Mouse (Mus musculus): Measurements from ENCODE around the gene Lxn.

- no peak for TF ChIP-seq CTCF (IDR thresholded peaks at IDR 0.05)
- TF ChIP-seq POLR2A (IDR thresholded peaks at IDR 0.05; ENCODE audit: insufficient read depth, low read depth, low read length) = no peak
- no peak for TF ChIP-seq EP300 (IDR thresholded peaks at IDR 0.05; ENCODE audit: insufficient read depth, low read depth, low read length)
Observed at GRCm38 (mm10) chr3:67496310-67496709, 32.6 kb upstream of the Lxn start.
